Mouse (Mus musculus) midbrain, embryonic 11.5 days (tissue): ENCODE data around the gene Vwa7. TPM values are rescaled to one million over a fixed set of nuclear protein-coding genes. Genes with fewer than 3 reads are reported as not detected.

Source experiments
- ATAC-seq: fragments of 200-750 bp; cut with Nextera tagmentation; 2 replicates; pipeline ENCODE4 v1.8.0; 2017; ENCODE audit warnings: moderate TSS enrichment, moderate library complexity; ENCODE audit not compliant: low FRiP score
- DNase-seq: peaks from one replicate; pipeline ENCODE4 v3.0.0; 2015; ENCODE audit warnings: low spot score; ENCODE audit errors: missing footprints
- H3K27ac ChIP-seq: fragments of 300-500 bp; sonication (generic); 2 replicates; pipeline ENCODE4 v1.5.1; 2014; ENCODE audit warnings: low read depth, low read length
- H3K27me3 ChIP-seq: fragments of 300-500 bp; sonication (generic); 2 replicates; pipeline ENCODE4 v1.6.1; 2014; ENCODE audit warnings: mild to moderate bottlenecking, low read length, moderate library complexity, mixed read lengths; ENCODE audit not compliant: control insufficient read depth, insufficient read depth
- H3K36me3 ChIP-seq: fragments of 300-500 bp; sonication (generic); 2 replicates; pipeline ENCODE4 v1.6.1; 2014; ENCODE audit warnings: mild to moderate bottlenecking, low read length, moderate library complexity, mixed read lengths; ENCODE audit not compliant: control insufficient read depth, insufficient read depth
- H3K4me1 ChIP-seq: fragments of 300-500 bp; sonication (generic); 2 replicates; pipeline ENCODE4 v1.6.1; 2014; ENCODE audit warnings: low read length; ENCODE audit not compliant: control insufficient read depth, insufficient read depth
- H3K4me2 ChIP-seq: fragments of 300-500 bp; sonication (generic); 2 replicates; pipeline ENCODE4 v1.6.1; 2014; ENCODE audit warnings: mild to moderate bottlenecking, moderate library complexity
- H3K4me3 ChIP-seq: fragments of 300-500 bp; sonication (generic); 2 replicates; pipeline ENCODE4 v1.5.1; 2014; ENCODE audit warnings: low read depth, low read length
- H3K9ac ChIP-seq: fragments of 300-500 bp; sonication (generic); 2 replicates; pipeline ENCODE4 v1.6.1; 2014; ENCODE audit warnings: low read length
- H3K9me3 ChIP-seq: fragments of 300-500 bp; sonication (generic); 2 replicates; pipeline ENCODE4 v1.6.1; 2016; ENCODE audit warnings: low read length; ENCODE audit not compliant: control insufficient read depth
- WGBS: fragments of 180-500 bp; shearing (Covaris S2); extraction: QIAGEN DNeasy Blood & Tissue Kit; methylation state at CpG from one replicate; pipeline ENCODE4 v1.1.7; 2014; 5-methylcytosine and 5-hydroxymethylcytosine counted together
- polyA plus RNA-seq: library from polyadenylated mRNA; unstranded; fragments of >200 nt; fragmentation: Nextera tagmentation; extraction: Ambion mirVana; gene quantifications from 2 replicates; pipeline ENCODE4 v1.2.1, GENCODE M21; 2014

Gene Vwa7
- polyA plus RNA-seq, 1 experiment from 2014 or later: 0.07 TPM

GRCm38 (mm10) chr17:35064378-35064877 lies 48.0 kb downstream of the Vwa7 start:
- Histone ChIP-seq H3K27ac (no peak overlapping the region), H3K9me3 (no peaks in the 10 kb centered on the region), H3K27me3 (peaks cover 11% of the 10 kb centered on the region), H3K4me2 (no peak overlapping the region; the same call in 1 of the 2 replicates), H3K4me3 (no peak overlapping the region), H3K36me3 (peaks cover 8% of the 10 kb centered on the region; the same call in 1 of the 2 replicates), H3K9ac (no peak overlapping the region), H3K4me1 (peaks cover 25% of the 10 kb centered on the region)
- peak; percentile 90 for DNase-seq
- ATAC-seq: no peak
- 31% methylated on average over 10 of the region's 10 CpGs for WGBS

DNA sequence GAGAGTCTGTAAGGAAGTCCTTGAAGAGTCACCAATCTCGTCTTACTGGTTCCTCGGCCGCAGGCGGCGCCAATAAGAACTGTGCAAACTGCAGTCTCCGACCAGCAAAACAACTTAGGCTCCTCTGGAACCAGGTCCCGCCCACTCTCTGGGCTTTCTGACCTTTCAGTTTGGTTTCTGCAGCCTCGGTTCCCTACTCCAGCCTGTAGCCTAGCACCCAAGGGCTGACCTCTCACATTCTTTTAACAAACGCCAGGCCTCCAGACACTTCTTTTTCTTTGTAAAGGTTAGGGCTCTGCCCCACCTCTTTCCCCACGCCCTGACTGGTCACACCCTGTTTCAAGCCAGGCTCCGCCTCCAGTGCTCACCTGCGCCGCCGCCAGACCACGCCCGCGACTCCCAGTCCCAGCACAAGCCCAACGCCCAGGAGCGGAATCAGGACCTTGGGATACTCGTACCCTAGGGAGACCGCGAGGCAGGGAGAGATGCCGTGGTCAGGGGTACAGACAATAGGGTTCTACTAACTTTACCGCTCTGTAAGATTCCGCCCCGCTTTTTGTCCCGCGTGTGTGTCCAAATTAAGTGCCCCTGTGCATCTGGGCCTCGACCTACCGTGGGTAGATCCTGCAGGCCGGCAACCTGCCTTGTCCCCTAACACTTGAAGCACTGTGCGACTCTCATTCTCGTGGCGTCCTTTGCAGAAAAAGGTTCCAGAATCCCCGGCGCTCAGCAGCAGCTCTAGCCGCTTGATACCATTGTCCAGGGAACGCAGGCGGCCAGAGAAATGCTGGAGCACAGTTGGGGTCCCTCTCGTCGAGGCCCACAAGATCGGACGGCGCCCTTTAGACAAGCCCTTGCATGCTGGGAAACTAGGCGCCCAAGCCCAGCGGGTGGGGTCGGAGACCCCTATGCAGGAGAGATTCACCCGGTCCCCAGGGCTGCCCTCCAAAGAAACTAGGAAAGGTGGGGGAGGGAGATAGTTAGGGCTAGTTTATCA lies 48.9 kb downstream of the Vwa7 start, which contains the start of gene Ly6g6c:
TSS of gene Ly6g6c (plus strand) at position 438 of the 997 bp plus-strand sequence.
- Histone ChIP-seq H3K9me3 (no peaks in the 10 kb centered on the region), H3K27me3 (peaks cover 11% of the 10 kb centered on the region), H3K4me1 (peaks cover 20% of the 10 kb centered on the region), H3K4me3 (peak within 1 kb of the TSS; percentile 7), H3K9ac (peak within 1 kb of the TSS; percentile 56), H3K4me2 (peak within 1 kb of the TSS; percentile 40), H3K27ac (no peak within 1 kb of the TSS), H3K36me3 (peaks cover 8% of the 10 kb centered on the region; the same call in 1 of the 2 replicates)
- DNase-seq (peak; percentile 95), ATAC-seq (peak; percentile 22; the same call in 1 of the 2 replicates)
- 1% methylated on average over 48 of the region's 48 CpGs for WGBS

DNA sequence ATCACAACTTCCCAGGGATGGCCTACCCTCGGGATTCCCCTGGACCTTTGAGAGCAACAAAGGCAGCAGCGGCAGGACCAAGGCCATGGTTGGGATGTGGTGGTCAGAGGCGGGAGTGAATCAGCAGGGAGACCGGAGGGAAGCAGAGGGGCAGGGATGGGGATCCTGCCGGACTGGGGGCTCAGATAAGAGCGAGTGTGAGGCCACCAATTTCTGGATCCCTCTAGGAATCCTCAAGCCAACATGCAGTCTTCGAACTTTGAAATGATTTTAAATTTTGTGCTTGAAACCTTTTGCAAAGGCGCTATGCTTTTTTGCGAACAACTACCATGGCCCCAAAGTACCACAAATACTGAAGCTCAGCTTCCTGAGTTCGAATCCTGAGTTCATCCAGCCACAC lies 49.7 kb downstream of the Vwa7 start, which contains the start of gene Mpig6b:
TSS of gene Mpig6b (minus strand) at position 101 of the 400 bp plus-strand sequence.
- Histone ChIP-seq H3K4me1 (peaks cover 15% of the 10 kb centered on the region), H3K9me3 (no peaks in the 10 kb centered on the region), H3K4me3 (peak within 1 kb of the TSS; percentile 7), H3K27ac (no peak within 1 kb of the TSS), H3K36me3 (peaks cover 7% of the 10 kb centered on the region; the same call in 1 of the 2 replicates), H3K27me3 (peaks cover 11% of the 10 kb centered on the region), H3K4me2 (peak within 1 kb of the TSS; percentile 40), H3K9ac (peak within 1 kb of the TSS; percentile 56)
- WGBS: 41% methylated on average over 10 of the region's 10 CpGs
- no peak for DNase-seq
- ATAC-seq: no peak

DNA sequence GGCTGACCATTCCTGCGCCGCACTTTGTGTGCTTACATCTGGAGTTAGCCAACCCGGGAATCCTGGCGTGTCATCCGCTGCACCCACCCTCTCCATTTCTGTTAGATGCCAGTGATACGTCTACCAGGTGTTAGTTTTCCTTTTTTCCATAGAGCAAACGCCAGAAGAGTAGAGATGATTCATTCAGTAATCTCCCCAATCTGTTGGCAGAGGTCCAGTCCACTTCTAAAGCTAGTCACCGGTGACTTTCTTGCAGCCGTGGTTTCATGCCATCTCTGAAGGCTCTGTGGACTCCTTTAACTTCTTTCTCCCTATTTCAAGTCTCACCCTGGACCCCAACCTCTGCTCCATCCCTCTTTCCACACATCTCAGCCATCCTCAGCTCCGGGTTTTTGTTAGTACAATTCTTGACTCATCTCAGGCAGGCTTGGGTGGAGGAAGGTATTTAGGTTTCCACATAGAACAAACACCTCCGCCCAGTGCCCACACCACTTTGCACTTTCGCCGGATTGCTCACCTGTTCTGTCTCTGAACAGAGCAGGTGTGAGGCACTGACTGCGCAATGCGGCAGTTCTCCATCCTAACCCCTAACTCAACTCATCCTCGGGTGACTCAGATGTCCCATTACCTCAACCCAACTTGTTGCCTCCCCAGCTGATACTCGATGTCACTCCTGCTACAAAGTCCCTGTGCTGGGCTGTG lies 52.0 kb downstream of the Vwa7 start:
- no peak for DNase-seq
- Histone ChIP-seq H3K4me1 (peaks cover 15% of the 10 kb centered on the region), H3K4me3 (no peak overlapping the region), H3K4me2 (no peak overlapping the region), H3K9me3 (no peaks in the 10 kb centered on the region), H3K9ac (no peak overlapping the region), H3K36me3 (no peaks in the 10 kb centered on the region), H3K27me3 (peaks cover 11% of the 10 kb centered on the region), H3K27ac (no peak overlapping the region)
- 83% methylated on average over 17 of the region's 17 CpGs for WGBS
- ATAC-seq: no peak

DNA sequence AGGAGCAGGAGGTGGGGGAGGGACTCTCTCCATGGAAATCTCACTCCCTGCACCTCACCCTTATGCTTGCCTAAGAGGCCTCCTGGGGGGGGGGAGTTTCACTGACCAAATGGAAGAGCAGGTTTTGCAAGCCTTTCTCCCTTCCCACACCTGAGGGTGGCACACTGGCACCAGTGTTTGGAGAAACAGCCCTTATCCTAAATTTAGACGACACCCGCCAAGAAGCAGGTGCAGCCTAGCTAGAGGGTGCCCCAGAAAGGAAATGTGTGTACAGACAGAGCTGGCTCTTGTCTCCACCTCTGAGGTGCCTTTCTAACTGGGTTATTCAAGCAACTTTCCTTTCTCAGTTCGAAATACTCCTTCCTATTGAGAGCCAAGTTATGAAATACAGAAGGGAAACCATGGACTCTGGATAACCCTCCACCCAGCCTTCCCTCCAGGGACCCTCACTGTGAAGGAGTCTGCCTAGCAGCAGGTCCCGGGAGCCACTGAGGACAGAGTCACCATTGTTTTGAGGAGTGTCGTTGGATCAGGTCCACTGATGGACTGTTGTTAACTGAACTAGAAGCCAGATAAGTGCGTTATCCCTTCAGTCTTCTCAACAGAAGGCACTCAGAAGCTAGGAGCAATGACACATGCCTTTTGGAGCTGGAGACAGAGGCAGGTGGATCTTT lies 54.3 kb downstream of the Vwa7 start:
- ATAC-seq: no peak
- no peak overlapping the region for H3K4me2 ChIP-seq
- 66% methylated on average over 6 of the region's 6 CpGs for WGBS
- peaks cover 8% of the 10 kb centered on the region for H3K27me3 ChIP-seq
- no peak overlapping the region for H3K27ac ChIP-seq
- no peak overlapping the region for H3K4me3 ChIP-seq
- H3K4me1 ChIP-seq: peaks cover 3% of the 10 kb centered on the region
- no peaks in the 10 kb centered on the region; the same call in 1 of the 2 replicates for H3K9me3 ChIP-seq
- no peak for DNase-seq
- no peaks in the 10 kb centered on the region for H3K36me3 ChIP-seq
- H3K9ac ChIP-seq: no peak overlapping the region

- H3K4me3 ChIP-seq: no peak overlapping the region
- H3K9ac ChIP-seq: no peak overlapping the region
- H3K9me3 ChIP-seq: no peaks in the 10 kb centered on the region; the same call in 1 of the 2 replicates
- no peak overlapping the region for H3K27ac ChIP-seq
- no peak for DNase-seq
- peaks cover 7% of the 10 kb centered on the region; the same call in 1 of the 2 replicates for H3K27me3 ChIP-seq
- ATAC-seq: no peak
- H3K4me2 ChIP-seq: no peak overlapping the region
- no peaks in the 10 kb centered on the region for H3K4me1 ChIP-seq
- no peaks in the 10 kb centered on the region for H3K36me3 ChIP-seq
- 88% methylated on average over 9 of the region's 9 CpGs for WGBS
Observed at GRCm38 (mm10) chr17:35071454-35071853, 55.1 kb downstream of the Vwa7 start.

DNA sequence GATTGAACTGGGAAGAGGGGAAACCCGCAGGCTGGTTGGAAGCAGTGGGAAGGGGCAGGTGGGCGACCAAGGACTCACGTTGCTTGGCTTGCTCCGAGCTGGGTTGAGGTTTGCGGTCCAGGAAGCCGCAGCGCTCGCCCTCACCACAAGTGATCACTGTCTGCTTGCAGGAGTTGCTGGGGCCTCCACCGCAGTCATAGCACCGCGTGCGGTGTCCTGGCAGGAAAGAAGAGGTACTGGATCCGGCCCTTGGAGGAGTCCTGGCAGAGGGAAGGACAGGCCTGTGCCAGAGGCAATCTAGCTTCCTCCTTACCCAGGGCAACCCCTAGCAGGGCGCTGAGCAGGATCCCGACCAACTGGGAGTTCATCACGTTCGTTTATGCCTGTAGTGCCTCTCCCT lies 57.7 kb downstream of the Vwa7 start:
- no peaks in the 10 kb centered on the region; the same call in 1 of the 2 replicates for H3K9me3 ChIP-seq
- no peak overlapping the region for H3K4me3 ChIP-seq
- no peak overlapping the region for H3K27ac ChIP-seq
- H3K36me3 ChIP-seq: no peaks in the 10 kb centered on the region
- H3K4me2 ChIP-seq: no peak overlapping the region
- H3K27me3 ChIP-seq: no peaks in the 10 kb centered on the region
- 61% methylated on average over 17 of the region's 17 CpGs for WGBS
- DNase-seq: peak; percentile 59
- H3K4me1 ChIP-seq: peaks cover 11% of the 10 kb centered on the region; the same call in 1 of the 2 replicates
- ATAC-seq: no peak
- H3K9ac ChIP-seq: no peak overlapping the region
